Mouse (Mus musculus) heart, embryonic 12.5 days (tissue): Measurements from ENCODE around the gene Cds2. TPM values are rescaled to one million over a fixed set of nuclear protein-coding genes. Genes with fewer than 3 reads are reported as not detected.
"Not testable (repeated sequence)": the region's sequence is repeated elsewhere in the genome, so short reads cannot be mapped to it uniquely, and the experiment has no call there.

Experiments
- ATAC-seq: fragments of 200-750 bp; cut with Nextera tagmentation; 2 replicates; pipeline ENCODE4 v1.8.0; 2017; ENCODE audit warnings: moderate TSS enrichment, moderate library complexity; ENCODE audit not compliant: insufficient number of reproducible peaks, low FRiP score
- H3K27ac ChIP-seq: fragments of 300-500 bp; sonication (generic); 2 replicates; pipeline ENCODE4 v1.5.1; 2016; ENCODE audit warnings: mild to moderate bottlenecking, moderate library complexity; ENCODE audit not compliant: poor library complexity, severe bottlenecking
- H3K27me3 ChIP-seq: fragments of 300-500 bp; sonication (generic); replicated peaks from 2 replicates; pipeline ENCODE4 v1.6.1; 2016; ENCODE audit warnings: mild to moderate bottlenecking, moderate library complexity
- H3K36me3 ChIP-seq: fragments of 300-500 bp; sonication (generic); 2 replicates; pipeline ENCODE4 v1.6.1; 2016; ENCODE audit warnings: mild to moderate bottlenecking, moderate library complexity
- H3K4me1 ChIP-seq: fragments of 300-500 bp; sonication (generic); replicated peaks from 2 replicates; pipeline ENCODE4 v1.6.1; 2016; ENCODE audit warnings: mild to moderate bottlenecking
- H3K4me2 ChIP-seq: fragments of 300-500 bp; sonication (generic); 2 replicates; pipeline ENCODE4 v1.6.1; 2016; ENCODE audit warnings: mild to moderate bottlenecking, moderate library complexity
- H3K4me3 ChIP-seq: fragments of 300-500 bp; sonication (generic); 2 replicates; pipeline ENCODE4 v1.5.1; 2016; ENCODE audit warnings: mild to moderate bottlenecking
- H3K9ac ChIP-seq: fragments of 300-500 bp; sonication (generic); 2 replicates; pipeline ENCODE4 v1.6.1; 2016; ENCODE audit warnings: mild to moderate bottlenecking, moderate library complexity
- H3K9me3 ChIP-seq: fragments of 300-500 bp; sonication (generic); replicated peaks from 2 replicates; pipeline ENCODE4 v1.6.1; 2016; ENCODE audit warnings: mild to moderate bottlenecking, moderate library complexity
- WGBS: fragments of 180-500 bp; shearing (Covaris S2); methylation state at CpG from one replicate; pipeline ENCODE4 v1.1.7; 2016; 5-methylcytosine and 5-hydroxymethylcytosine counted together
- polyA plus RNA-seq: library from polyadenylated mRNA; unstranded; fragments of >200 nt; fragmentation: Nextera tagmentation; extraction: Ambion mirVana; gene quantifications from 2 replicates; pipeline ENCODE4 v1.2.1, GENCODE M21; 2016

Cds2 gene
- polyA plus RNA-seq, 1 experiment from 2014 or later: 21.0 TPM

DNA sequence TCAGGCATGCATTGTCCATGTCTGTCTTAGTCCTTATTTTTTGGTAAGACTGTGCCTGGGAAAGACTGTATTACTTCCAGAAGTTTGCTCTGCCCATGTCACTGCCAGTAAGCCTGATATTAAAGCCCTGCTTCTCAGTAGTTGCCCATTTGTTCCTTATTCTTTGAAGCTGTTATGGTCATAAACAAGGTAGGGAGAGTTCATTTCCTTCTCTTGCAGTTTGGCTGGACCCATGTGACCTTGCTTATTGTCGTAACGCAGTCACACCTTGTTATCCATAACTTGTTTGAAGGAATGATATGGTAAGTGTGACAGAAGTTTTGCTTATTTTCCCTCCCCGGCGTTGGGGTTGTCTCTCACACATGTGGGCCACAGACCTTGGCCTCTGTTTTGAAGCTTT lies 35.3 kb downstream of the Cds2 start:
- ATAC-seq: no peak
- Histone ChIP-seq H3K27me3 (no peaks in the 10 kb centered on the region), H3K36me3 (peaks cover 64% of the 10 kb centered on the region), H3K27ac (no peak overlapping the region), H3K9ac (no peak overlapping the region), H3K4me2 (no peak overlapping the region), H3K4me3 (no peak overlapping the region), H3K9me3 (no peaks in the 10 kb centered on the region), H3K4me1 (peaks cover 17% of the 10 kb centered on the region)
- WGBS: 92% methylated on average over 4 of the region's 4 CpGs

DNA sequence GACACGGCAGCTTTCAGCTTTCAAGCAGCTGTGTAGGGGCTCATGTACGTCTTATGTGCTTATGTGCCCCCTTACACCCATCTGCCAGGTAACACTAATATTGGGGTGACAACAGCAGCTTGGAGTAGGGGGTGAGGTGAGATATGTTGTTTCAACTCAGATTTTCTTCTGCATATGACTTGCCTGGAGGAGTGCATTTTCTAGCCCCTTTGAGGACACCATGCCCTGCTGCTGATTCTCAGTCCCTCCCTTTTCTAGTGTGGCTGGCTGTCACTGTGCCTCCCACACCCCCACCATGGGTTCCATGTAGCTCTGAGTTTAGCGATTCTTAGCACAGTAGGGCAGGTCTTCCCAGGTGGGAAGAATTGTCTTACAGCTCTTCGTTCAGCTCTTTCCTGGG lies 38.5 kb downstream of the Cds2 start:
- H3K9me3 ChIP-seq: no peaks in the 10 kb centered on the region
- H3K9ac ChIP-seq: no peak overlapping the region
- peaks cover 72% of the 10 kb centered on the region for H3K36me3 ChIP-seq
- H3K4me3 ChIP-seq: no peak overlapping the region
- ATAC-seq: no peak
- WGBS: 89% methylated on average over 4 of the region's 4 CpGs
- H3K27me3 ChIP-seq: no peaks in the 10 kb centered on the region
- no peak overlapping the region for H3K4me2 ChIP-seq
- H3K27ac ChIP-seq: no peak overlapping the region
- 0 out of 2 replicates have a peak, but pooled peaks cover 1% of the 10 kb centered on the region for H3K4me1 ChIP-seq

DNA sequence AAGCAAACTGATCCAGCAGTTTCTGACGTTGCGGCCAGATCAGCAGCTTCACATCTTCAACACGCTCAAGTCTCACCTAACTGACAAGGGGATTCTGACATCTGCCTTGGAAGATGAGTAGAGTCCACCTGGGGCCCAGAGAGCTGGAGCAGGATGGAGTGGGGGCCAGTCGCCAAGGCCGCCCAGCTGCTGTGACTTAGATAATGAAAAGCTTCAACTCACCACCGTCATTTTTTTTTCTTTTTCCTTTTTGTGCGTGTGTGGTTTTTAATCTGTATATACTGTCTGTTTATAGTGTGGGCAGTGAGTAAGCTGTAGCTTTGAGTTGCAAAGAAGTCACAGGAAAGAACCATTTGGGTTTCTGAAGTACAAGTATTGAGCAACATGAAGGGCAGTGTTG lies 42.2 kb downstream of the Cds2 start:
- no peaks in the 10 kb centered on the region for H3K27me3 ChIP-seq
- no peak overlapping the region for H3K4me3 ChIP-seq
- 83% methylated on average over 7 of the region's 7 CpGs for WGBS
- no peak overlapping the region for H3K9ac ChIP-seq
- H3K4me2 ChIP-seq: no peak overlapping the region
- H3K4me1 ChIP-seq: no peaks in the 10 kb centered on the region
- no peak overlapping the region for H3K27ac ChIP-seq
- no peak for ATAC-seq
- H3K9me3 ChIP-seq: no peaks in the 10 kb centered on the region
- peaks cover 72% of the 10 kb centered on the region for H3K36me3 ChIP-seq

DNA sequence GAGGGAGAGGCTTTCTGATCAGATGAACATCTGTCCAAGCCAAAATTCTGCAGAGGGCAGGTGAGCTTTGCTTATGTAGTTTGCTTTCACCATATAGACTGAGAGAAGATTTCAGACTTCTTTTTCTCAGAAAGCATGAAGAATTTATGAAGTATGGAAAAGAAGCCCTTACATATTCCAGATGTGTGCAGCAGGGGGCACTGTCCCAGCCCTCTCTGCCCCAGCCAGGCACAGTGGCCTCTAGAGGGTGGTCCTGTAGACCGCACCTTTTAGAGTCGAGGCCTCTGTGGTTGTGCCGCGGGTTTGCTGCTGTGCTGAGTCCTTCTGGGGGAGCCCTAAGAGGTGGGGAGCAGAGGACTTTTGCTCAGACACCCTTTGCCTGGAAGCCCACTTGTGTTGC lies 43.0 kb downstream of the Cds2 start:
- Histone ChIP-seq H3K9ac (no peak overlapping the region), H3K27ac (no peak overlapping the region), H3K4me3 (no peak overlapping the region), H3K9me3 (no peaks in the 10 kb centered on the region), H3K27me3 (no peaks in the 10 kb centered on the region), H3K36me3 (peaks cover 72% of the 10 kb centered on the region), H3K4me2 (no peak overlapping the region), H3K4me1 (no peaks in the 10 kb centered on the region)
- WGBS: 57% methylated on average over 4 of the region's 4 CpGs
- ATAC-seq: no peak

DNA sequence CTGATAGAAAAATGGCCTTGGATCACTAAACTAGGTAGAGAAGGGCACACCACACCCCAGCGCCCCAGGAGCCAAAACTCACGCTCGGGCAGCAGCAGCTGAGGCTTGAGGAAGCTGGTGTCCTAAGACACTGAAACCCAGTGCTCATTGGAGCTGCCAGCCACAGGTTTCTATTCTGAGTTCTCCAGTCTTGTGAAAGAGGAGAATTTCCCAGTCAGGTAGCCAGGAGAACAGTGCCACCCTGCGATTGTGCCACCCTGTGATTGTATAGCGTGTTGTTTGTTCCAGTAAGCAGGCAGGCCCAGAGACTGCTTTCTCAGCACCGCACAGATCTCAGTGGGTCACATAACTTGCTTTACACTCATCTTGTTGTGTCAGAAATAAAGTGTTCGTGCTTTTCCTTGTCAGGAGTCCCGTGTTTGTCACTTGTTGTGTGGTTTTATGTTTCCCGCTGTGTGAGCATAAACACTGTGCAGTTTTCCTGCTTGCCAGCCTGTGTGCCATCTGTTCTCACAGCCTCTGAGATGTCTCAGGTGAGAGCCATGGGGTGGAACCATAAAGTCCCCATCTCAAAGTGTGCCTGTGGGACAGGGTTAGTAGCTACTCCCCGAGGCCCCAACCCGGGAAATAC lies 44.4 kb downstream of the Cds2 start:
- Histone ChIP-seq H3K9me3 (no peaks in the 10 kb centered on the region), H3K27me3 (no peaks in the 10 kb centered on the region), H3K9ac (no peak overlapping the region), H3K36me3 (peaks cover 67% of the 10 kb centered on the region), H3K4me3 (no peak overlapping the region), H3K4me2 (no peak overlapping the region), H3K4me1 (no peaks in the 10 kb centered on the region), H3K27ac (no peak overlapping the region)
- WGBS: 93% methylated on average over 11 of the region's 11 CpGs
- ATAC-seq: no peak

DNA sequence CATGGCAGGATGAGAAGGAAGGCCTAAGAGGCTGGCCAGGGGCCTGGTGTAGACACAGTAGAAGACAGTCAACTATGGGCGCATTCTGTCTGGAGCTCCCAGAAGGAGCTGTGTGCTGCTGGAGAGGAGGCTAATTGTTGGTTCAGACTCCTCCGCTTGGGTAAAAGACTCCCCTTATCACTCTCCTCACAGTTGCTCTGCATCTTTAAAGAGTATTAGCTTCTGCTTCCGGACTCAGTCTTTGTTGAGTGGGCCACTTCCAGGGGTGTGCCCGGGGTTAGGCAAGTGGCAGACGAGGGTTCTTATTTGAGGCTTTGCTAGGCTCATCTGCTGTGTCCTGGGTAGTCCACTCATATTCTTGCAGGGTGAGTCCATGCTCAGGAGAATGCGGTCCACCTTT lies 45.9 kb downstream of the Cds2 start:
- WGBS: 84% methylated on average over 6 of the region's 6 CpGs
- no peaks in the 10 kb centered on the region for H3K27me3 ChIP-seq
- H3K4me1 ChIP-seq: no peaks in the 10 kb centered on the region
- H3K36me3 ChIP-seq: peaks cover 57% of the 10 kb centered on the region
- no peak overlapping the region for H3K4me2 ChIP-seq
- no peak overlapping the region for H3K4me3 ChIP-seq
- H3K27ac ChIP-seq: no peak overlapping the region
- H3K9ac ChIP-seq: no peak overlapping the region
- H3K9me3 ChIP-seq: 0 out of 2 replicates have a peak, but pooled peaks cover 2% of the 10 kb centered on the region
- no peak for ATAC-seq

DNA sequence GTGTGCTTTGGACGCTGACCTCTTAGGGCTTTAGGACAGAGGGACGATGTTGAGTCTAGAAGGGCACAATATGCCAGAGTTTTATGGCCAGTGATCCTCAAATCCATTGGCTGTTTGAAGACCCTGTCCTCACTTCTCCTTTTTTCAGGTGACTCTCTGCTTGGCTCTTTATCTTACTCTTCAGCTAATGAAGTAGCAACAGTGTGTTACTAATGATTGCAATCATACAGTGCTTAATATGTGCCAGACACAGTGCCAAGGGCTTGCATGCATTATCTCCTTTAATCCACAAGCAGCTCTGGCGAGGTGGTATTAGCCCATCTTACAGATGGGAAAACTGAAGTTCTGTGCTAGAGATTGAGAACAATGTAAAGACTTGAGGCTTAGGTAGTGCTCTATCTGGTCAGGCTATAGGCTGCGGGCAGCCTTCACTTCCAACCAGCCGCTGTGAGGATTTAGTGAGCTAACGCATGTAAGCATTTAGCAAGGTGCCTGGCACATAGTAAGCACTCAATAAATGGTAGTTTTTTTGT lies 46.5 kb downstream of the Cds2 start:
- 90% methylated on average over 6 of the region's 6 CpGs for WGBS
- 0 out of 2 replicates have a peak, but pooled peaks cover 3% of the 10 kb centered on the region for H3K9me3 ChIP-seq
- no peaks in the 10 kb centered on the region for H3K4me1 ChIP-seq
- H3K4me2 ChIP-seq: no peak overlapping the region
- H3K36me3 ChIP-seq: peaks cover 54% of the 10 kb centered on the region
- no peaks in the 10 kb centered on the region for H3K27me3 ChIP-seq
- H3K27ac ChIP-seq: no peak overlapping the region
- H3K9ac ChIP-seq: no peak overlapping the region
- no peak overlapping the region for H3K4me3 ChIP-seq
- no peak for ATAC-seq

DNA sequence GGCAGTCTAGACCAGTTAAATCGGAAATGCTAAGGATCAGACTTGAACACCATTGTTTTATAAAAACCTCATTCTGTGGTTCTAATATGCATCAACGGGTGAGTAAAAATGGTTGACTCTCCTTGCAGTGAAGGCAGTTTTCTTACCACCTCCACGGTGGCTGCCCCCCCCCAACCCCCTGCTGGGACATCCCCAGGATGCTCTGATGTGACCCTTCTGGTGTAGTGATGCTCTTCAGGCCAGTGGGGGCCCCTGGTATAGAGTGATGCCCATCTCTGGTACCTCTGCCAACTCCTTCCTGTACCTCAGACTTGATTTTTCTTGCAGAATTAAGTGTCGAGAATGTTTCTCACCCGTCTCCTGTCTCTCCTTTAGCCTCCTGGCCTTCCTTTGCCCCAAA lies 49.7 kb downstream of the Cds2 start:
- no peak overlapping the region for H3K9ac ChIP-seq
- peaks cover 28% of the 10 kb centered on the region for H3K36me3 ChIP-seq
- 0 out of 2 replicates have a peak, but pooled peaks cover 3% of the 10 kb centered on the region for H3K9me3 ChIP-seq
- no peak overlapping the region for H3K27ac ChIP-seq
- H3K27me3 ChIP-seq: no peaks in the 10 kb centered on the region
- 78% methylated on average over 5 of the region's 5 CpGs for WGBS
- H3K4me1 ChIP-seq: no peaks in the 10 kb centered on the region
- no peak overlapping the region for H3K4me2 ChIP-seq
- H3K4me3 ChIP-seq: no peak overlapping the region
- ATAC-seq: no peak

DNA sequence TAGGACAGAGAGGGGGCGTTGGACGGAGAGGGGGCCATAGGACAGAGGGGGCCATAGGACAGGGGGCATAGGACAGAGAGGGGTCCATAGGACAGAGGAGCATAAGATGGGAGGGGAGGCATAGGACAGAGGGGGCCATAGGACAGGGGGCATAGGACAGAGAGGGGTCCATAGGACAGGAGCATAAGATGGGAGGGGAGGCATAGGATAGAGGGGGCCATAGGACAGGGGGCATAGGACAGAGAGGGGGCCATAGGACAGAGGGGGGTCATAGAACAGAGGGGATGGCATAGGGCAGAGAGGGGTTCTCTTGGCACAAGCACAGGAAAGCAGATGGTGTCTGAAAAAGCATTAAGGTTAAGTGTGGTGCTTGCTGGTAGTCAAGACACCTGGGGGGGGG lies 50.6 kb downstream of the Cds2 start:
- Histone ChIP-seq H3K4me2 (no peak overlapping the region), H3K4me1 (no peaks in the 10 kb centered on the region), H3K9ac (no peak overlapping the region), H3K9me3 (0 out of 2 replicates have a peak, but pooled peaks cover 3% of the 10 kb centered on the region), H3K27ac (no peak overlapping the region), H3K36me3 (peaks cover 20% of the 10 kb centered on the region), H3K4me3 (no peak overlapping the region), H3K27me3 (no peaks in the 10 kb centered on the region)
- 83% methylated on average over 2 of the region's 2 CpGs for WGBS
- ATAC-seq: peak; percentile 46; the same call in 1 of the 2 replicates

DNA sequence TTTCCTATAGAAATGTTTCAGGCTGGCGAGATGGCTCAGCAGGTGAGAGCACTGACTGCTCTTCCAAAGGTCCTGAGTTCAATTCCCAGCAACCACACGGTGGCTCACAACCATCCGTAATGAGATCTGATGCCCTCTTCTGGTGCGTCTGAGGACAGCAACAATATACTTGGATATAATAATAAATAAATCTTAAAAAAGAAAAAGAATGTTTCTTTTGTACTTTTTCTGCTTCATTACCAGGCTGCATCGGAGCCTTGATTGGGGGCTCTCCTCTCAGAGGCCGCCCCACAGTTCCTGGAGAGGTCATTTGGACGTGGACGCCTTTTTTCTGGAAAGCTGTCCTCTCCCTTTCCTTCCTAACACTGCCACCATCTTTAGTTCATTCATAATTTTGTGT lies 51.1 kb downstream of the Cds2 start:
- not testable (repeated sequence) for H3K9me3 ChIP-seq, H3K27ac ChIP-seq, H3K9ac ChIP-seq, H3K4me3 ChIP-seq, H3K27me3 ChIP-seq, ATAC-seq, H3K4me1 ChIP-seq, H3K4me2 ChIP-seq
- peaks cover 20% of the 10 kb centered on the region for H3K36me3 ChIP-seq
- WGBS: 86% methylated on average over 8 of the region's 8 CpGs

DNA sequence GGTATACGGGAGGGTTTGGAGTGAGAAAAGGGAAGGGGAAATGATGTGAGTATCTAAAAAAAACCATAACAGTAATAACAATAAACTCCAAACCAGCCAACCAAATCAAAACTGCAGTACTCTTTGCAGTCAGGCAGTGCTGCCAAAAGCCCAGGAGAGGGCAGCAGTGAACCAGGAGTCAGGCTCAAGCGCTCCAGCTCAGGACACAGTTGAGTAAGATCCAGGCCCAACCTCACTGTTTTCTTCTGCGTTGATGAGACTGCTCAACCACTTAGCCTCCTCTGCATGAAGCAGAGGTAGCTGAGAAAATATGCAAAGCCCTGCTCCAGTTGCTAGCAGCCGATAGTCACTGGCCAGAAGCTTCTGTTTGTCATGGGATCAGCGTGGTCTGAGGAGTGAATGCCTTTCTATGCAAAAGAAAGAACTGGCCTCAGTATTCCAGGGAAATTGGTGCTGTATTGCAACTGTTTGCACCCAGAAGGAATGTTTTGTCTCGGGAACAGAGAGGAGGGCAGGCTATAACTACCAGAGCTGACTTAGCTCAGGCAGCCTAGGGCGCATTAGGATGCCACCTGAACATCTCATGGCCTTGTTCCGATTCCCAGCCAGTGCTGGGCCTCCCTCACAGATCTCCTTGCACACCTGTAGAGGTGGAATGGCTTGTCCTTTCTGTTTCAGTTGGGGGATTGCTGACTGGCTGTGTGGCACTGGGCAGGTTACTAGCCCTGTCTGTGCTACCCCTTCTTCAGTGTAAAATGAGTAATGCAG lies 53.3 kb downstream of the Cds2 start:
- 0 out of 2 replicates have a peak, but pooled peaks cover 3% of the 10 kb centered on the region for H3K9me3 ChIP-seq
- H3K27ac ChIP-seq: no peak overlapping the region
- H3K4me3 ChIP-seq: no peak overlapping the region
- H3K4me2 ChIP-seq: no peak overlapping the region
- no peak for ATAC-seq
- H3K27me3 ChIP-seq: no peaks in the 10 kb centered on the region
- no peak overlapping the region for H3K9ac ChIP-seq
- H3K36me3 ChIP-seq: peaks cover 9% of the 10 kb centered on the region
- H3K4me1 ChIP-seq: no peaks in the 10 kb centered on the region
- 40% methylated on average over 8 of the region's 8 CpGs for WGBS
